Mouse (Mus musculus) liver, postnatal 0 days (tissue): ENCODE data around the gene Sipa1. TPM values are rescaled to one million over a fixed set of nuclear protein-coding genes. Genes with fewer than 3 reads are reported as not detected.

Experiments used
- ATAC-seq: fragments of 200-750 bp; cut with Nextera tagmentation; 2 replicates; pipeline ENCODE4 v1.8.0; 2017; ENCODE audit warnings: mild to moderate bottlenecking, moderate library complexity
- DNase-seq: peaks from one replicate; pipeline ENCODE4 v3.0.0-alpha.2; 2016
- H3K27ac ChIP-seq: fragments of 300-500 bp; sonication (generic); 2 replicates; pipeline ENCODE4 v1.5.1; 2014; ENCODE audit warnings: antibody characterized with exemption, moderate library complexity, mild to moderate bottlenecking, low read depth
- H3K27me3 ChIP-seq: fragments of 300-500 bp; sonication (generic); 2 replicates; pipeline ENCODE4 v1.6.1; 2014; ENCODE audit warnings: low read length, control low read depth, mixed read lengths; ENCODE audit not compliant: insufficient read depth
- H3K36me3 ChIP-seq: fragments of 300-500 bp; sonication (generic); replicated peaks from 2 replicates; pipeline ENCODE4 v1.6.1; 2014; ENCODE audit warnings: mild to moderate bottlenecking, control low read depth, low read length, moderate library complexity, mixed read lengths; ENCODE audit not compliant: insufficient read depth
- H3K4me1 ChIP-seq: fragments of 300-500 bp; sonication (generic); 2 replicates; pipeline ENCODE4 v1.6.1; 2014; ENCODE audit warnings: antibody characterized with exemption, mild to moderate bottlenecking, control low read depth; ENCODE audit not compliant: insufficient read depth
- H3K4me2 ChIP-seq: fragments of 300-500 bp; sonication (generic); 2 replicates; pipeline ENCODE4 v1.6.1; 2014; ENCODE audit warnings: low read depth, mild to moderate bottlenecking, low read length, moderate library complexity, mixed read lengths
- H3K4me3 ChIP-seq: fragments of 300-500 bp; sonication (generic); 2 replicates; pipeline ENCODE4 v1.5.1; 2014; ENCODE audit warnings: low read depth, low read length
- H3K9ac ChIP-seq: fragments of 300-500 bp; sonication (generic); replicated peaks from 2 replicates; pipeline ENCODE4 v1.6.1; 2014; ENCODE audit warnings: mild to moderate bottlenecking, moderate library complexity
- H3K9me3 ChIP-seq: fragments of 300-500 bp; sonication (generic); 2 replicates; pipeline ENCODE4 v1.6.1; 2016; ENCODE audit warnings: mild to moderate bottlenecking, control low read depth, low read length, mixed read lengths
- CTCF ChIP-seq: sonication (generic); IDR thresholded peaks from 2 replicates; pipeline ENCODE4 v1.5.1; 2016; ENCODE audit warnings: antibody characterized with exemption, low read depth
- EP300 ChIP-seq: IDR thresholded peaks from 2 replicates; pipeline ENCODE4 v1.6.1; 2016; ENCODE audit warnings: antibody characterized with exemption, low read depth, mild to moderate bottlenecking
- WGBS: fragments of 180-500 bp; shearing (Covaris S2); extraction: QIAGEN DNeasy Blood & Tissue Kit; methylation state at CpG from one replicate; pipeline ENCODE4 v1.1.7; 2014; ENCODE audit not compliant: insufficient replicate concordance; 5-methylcytosine and 5-hydroxymethylcytosine counted together
- microRNA-seq: library from miRNA; unstranded; fragments of <30 nt; microRNA quantifications from one replicate; pipeline ENCODE4, GENCODE M21; 2016
- polyA plus RNA-seq: library from polyadenylated mRNA; unstranded; fragments of >200 nt; fragmentation: Nextera tagmentation; extraction: Ambion mirVana; gene quantifications from 2 replicates; pipeline ENCODE4 v1.2.1, GENCODE M21; 2015

Gene Sipa1
- polyA plus RNA-seq, 1 experiment from 2014 or later = 15.3 TPM

DNA sequence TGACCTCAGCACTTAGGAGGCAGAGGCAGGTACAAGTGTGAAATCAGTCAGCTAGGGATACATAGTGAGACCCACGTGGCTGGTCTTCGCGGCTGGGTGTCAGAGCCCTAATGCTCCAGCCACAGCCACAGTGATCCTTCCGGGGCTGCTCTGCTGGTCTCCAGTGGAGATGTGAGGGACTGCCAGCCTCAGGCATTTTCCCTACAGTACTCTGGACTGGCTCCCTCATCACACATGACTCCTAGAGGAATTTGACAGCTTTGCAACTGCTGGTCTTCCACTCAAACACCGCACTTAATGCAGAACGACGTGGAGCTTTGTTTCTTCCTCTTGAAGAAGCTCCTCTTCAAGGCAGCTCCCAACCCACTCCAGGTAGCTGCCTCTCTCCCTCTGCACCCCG is 57.3 kb downstream of the Sipa1 start:
- no peak for DNase-seq
- H3K36me3 ChIP-seq = peaks cover 61% of the 10 kb centered on the region
- no peaks in the 10 kb centered on the region for H3K27me3 ChIP-seq
- no peaks in the 10 kb centered on the region for H3K9me3 ChIP-seq
- H3K4me2 ChIP-seq = no peak overlapping the region
- ATAC-seq = no peak
- peaks cover 37% of the 10 kb centered on the region for H3K4me1 ChIP-seq
- no peak overlapping the region for H3K4me3 ChIP-seq
- H3K9ac ChIP-seq = no peak overlapping the region
- H3K27ac ChIP-seq = no peak overlapping the region
- TF ChIP-seq CTCF = no peak
- no peak for TF ChIP-seq EP300
- WGBS = 85% methylated on average over 8 of the region's 8 CpGs

GRCm38 (mm10) chr19:5605126-5605525 is 58.4 kb downstream of the Sipa1 start:
- Histone ChIP-seq H3K27ac (no peak overlapping the region), H3K4me3 (no peak overlapping the region), H3K4me1 (peaks cover 29% of the 10 kb centered on the region), H3K9ac (no peak overlapping the region), H3K36me3 (peaks cover 61% of the 10 kb centered on the region), H3K4me2 (no peak overlapping the region), H3K9me3 (no peaks in the 10 kb centered on the region), H3K27me3 (no peaks in the 10 kb centered on the region)
- no peak for TF ChIP-seq EP300
- TF ChIP-seq CTCF = no peak
- 90% methylated on average over 7 of the region's 7 CpGs for WGBS
- ATAC-seq = no peak
- no peak for DNase-seq

GRCm38 (mm10) chr19:5603664-5604063 is 59.8 kb downstream of the Sipa1 start:
- DNase-seq (no peak), ATAC-seq (no peak)
- 0 out of 2 replicates have a peak overlapping the region, but pooled peaks have one; percentile 99 for H3K4me2 ChIP-seq
- H3K9ac ChIP-seq = no peak overlapping the region
- TF ChIP-seq EP300 (no peak), CTCF (no peak)
- H3K27ac ChIP-seq = 0 out of 2 replicates have a peak overlapping the region, but pooled peaks have one; percentile 6
- no peak overlapping the region for H3K4me3 ChIP-seq
- peaks cover 19% of the 10 kb centered on the region for H3K4me1 ChIP-seq
- H3K9me3 ChIP-seq = no peaks in the 10 kb centered on the region
- 79% methylated on average over 7 of the region's 7 CpGs for WGBS
- no peaks in the 10 kb centered on the region for H3K27me3 ChIP-seq
- peaks cover 59% of the 10 kb centered on the region for H3K36me3 ChIP-seq

DNA sequence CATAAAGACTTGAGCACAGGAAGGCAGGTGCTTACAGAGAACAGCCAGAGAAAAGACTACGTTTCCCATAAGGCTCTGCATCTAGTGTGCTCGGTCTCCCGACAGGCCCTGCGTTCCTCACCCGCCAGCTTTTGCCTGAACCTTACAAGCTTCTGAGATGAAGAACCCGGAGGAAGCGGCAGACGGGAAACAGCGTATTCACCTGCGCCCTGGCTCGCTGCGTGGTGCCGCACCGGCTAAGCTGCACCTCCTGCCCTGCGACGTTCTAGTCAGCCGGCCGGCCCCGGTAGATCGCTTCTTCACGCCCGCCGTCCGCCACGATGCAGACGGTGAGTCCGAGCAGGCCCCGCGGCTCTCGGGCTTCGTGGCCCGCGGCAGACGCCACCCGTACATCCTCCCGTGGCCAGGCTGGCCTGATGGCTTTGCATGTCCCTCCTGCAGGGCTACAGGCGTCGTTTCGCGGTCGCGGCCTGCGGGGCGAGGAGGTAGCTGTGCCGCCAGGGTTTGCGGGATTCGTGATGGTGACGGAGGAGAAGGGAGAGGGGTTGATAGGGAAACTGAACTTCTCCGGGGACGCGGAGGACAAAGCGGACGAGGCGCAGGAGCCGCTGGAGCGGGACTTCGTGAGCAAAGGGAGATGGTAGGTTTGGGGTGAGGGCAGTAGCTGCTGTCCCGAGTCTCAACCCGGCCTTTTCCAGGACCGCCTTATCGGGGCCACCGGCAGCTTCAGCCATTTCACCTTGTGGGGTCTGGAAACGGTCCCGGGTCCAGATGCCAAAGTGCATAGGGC is 61.6 kb downstream of the Sipa1 start, which contains the start of gene Rnaseh2c:
TSS of gene Rnaseh2c (plus strand) at position 122 of the 790 bp plus-strand sequence.
- peak within 1 kb of the TSS; percentile 99 for H3K4me2 ChIP-seq
- peaks cover 43% of the 10 kb centered on the region for H3K36me3 ChIP-seq
- H3K4me3 ChIP-seq = peak within 1 kb of the TSS; percentile 87
- DNase-seq (peak; percentile 79), ATAC-seq (peak; percentile 83)
- H3K9ac ChIP-seq = peak within 1 kb of the TSS; percentile 93
- H3K27ac ChIP-seq = peak within 1 kb of the TSS; percentile 84
- peaks cover 19% of the 10 kb centered on the region for H3K4me1 ChIP-seq
- 2% methylated on average over 64 of the region's 64 CpGs for WGBS
- H3K27me3 ChIP-seq = no peaks in the 10 kb centered on the region
- TF ChIP-seq EP300 (no peak), CTCF (no peak)
- H3K9me3 ChIP-seq = no peaks in the 10 kb centered on the region

Small RNAs within 50 kb of the gene (microRNA-seq; reads per million reads assigned to microRNA genes)
- not detected for gene Mir6987

Other genes starting within 250 kb of the Sipa1 start
- 71.5 and 74.2 TPM in 2 replicates for gene Drap1, start 238.7 kb downstream of the Sipa1 start, polyA plus RNA-seq
- gene AI837181, start 238.6 kb downstream of the Sipa1 start, polyA plus RNA-seq = 15.8 and 16.1 TPM in 2 replicates
- gene Fosl1, start 216.2 kb downstream of the Sipa1 start, polyA plus RNA-seq = not detected in 2 replicates
- gene Ccdc85b, start 205.8 kb downstream of the Sipa1 start, polyA plus RNA-seq = 1.6 and 2.1 TPM in 2 replicates
- 35.6 and 35.7 TPM in 2 replicates for gene Fibp, start 203.1 kb downstream of the Sipa1 start, polyA plus RNA-seq
- 1.4 and 1.9 TPM in 2 replicates for gene Ctsw, start 195.2 kb downstream of the Sipa1 start, polyA plus RNA-seq
- 8.1 and 9.2 TPM in 2 replicates for gene Efemp2, start 189.8 kb downstream of the Sipa1 start, polyA plus RNA-seq
- 8.6 and 11.9 TPM in 2 replicates for gene Mus81, start 175.3 kb downstream of the Sipa1 start, polyA plus RNA-seq
- gene Cfl1, start 173.3 kb downstream of the Sipa1 start, polyA plus RNA-seq = 841 and 843 TPM in 2 replicates
- not detected in 2 replicates for gene 1700020D05Rik, start 159.9 kb downstream of the Sipa1 start, polyA plus RNA-seq
- 2.6 and 3.0 TPM in 2 replicates for gene Snx32, start 153.2 kb downstream of the Sipa1 start, polyA plus RNA-seq
- 0.06 TPM in 1 of 2 replicates, not detected in the other for gene Ovol1, start 103.1 kb downstream of the Sipa1 start, polyA plus RNA-seq
- gene Ap5b1, start 95.7 kb downstream of the Sipa1 start, polyA plus RNA-seq = 3.1 and 3.4 TPM in 2 replicates
- 78.4 and 79.1 TPM in 2 replicates for gene Rnaseh2c, start 61.8 kb downstream of the Sipa1 start, polyA plus RNA-seq
- gene Kat5, start 53.5 kb downstream of the Sipa1 start, polyA plus RNA-seq = 15.1 and 15.8 TPM in 2 replicates
- gene Rela, start 26.2 kb downstream of the Sipa1 start, polyA plus RNA-seq = 21.3 and 22.6 TPM in 2 replicates
- 10.4 and 12.5 TPM in 2 replicates for gene Map3k11, start 25.0 kb upstream of the Sipa1 start, polyA plus RNA-seq
- 5.2 and 5.6 TPM in 2 replicates for gene Pcnx3, start 25.2 kb upstream of the Sipa1 start, polyA plus RNA-seq
- gene Kcnk7, start 40.7 kb upstream of the Sipa1 start, polyA plus RNA-seq = 0.17 and 0.18 TPM in 2 replicates
- gene Ehbp1l1, start 62.6 kb upstream of the Sipa1 start, polyA plus RNA-seq = 38.5 and 42.5 TPM in 2 replicates
- 28.9 and 31.0 TPM in 2 replicates for gene Fam89b, start 65.9 kb upstream of the Sipa1 start, polyA plus RNA-seq
- 1.3 and 1.4 TPM in 2 replicates for gene Ltbp3, start 77.2 kb upstream of the Sipa1 start, polyA plus RNA-seq
- 16.9 and 17.0 TPM in 2 replicates for gene Scyl1, start 107.7 kb upstream of the Sipa1 start, polyA plus RNA-seq
- 8.5 and 9.0 TPM in 2 replicates for gene Frmd8, start 211.6 kb upstream of the Sipa1 start, polyA plus RNA-seq
- gene Slc25a45, start 214.1 kb upstream of the Sipa1 start, polyA plus RNA-seq = 8.4 and 9.1 TPM in 2 replicates
- 1.5 and 1.7 TPM in 2 replicates for gene Tigd3, start 230.4 kb upstream of the Sipa1 start, polyA plus RNA-seq
- 28.1 and 32.6 TPM in 2 replicates for gene Dpf2, start 249.3 kb upstream of the Sipa1 start, polyA plus RNA-seq